Mouse (Mus musculus) urinary bladder, postnatal 4 days (tissue): ENCODE results near the gene Usp31.

Experiments used
- DNase-seq, 2 experiments: peaks; one replicate each; pipeline ENCODE4 v3.0.0; 2021 to 2022; ENCODE audit warnings: low spot score in 2 of 2

Gene Usp31

DNA sequence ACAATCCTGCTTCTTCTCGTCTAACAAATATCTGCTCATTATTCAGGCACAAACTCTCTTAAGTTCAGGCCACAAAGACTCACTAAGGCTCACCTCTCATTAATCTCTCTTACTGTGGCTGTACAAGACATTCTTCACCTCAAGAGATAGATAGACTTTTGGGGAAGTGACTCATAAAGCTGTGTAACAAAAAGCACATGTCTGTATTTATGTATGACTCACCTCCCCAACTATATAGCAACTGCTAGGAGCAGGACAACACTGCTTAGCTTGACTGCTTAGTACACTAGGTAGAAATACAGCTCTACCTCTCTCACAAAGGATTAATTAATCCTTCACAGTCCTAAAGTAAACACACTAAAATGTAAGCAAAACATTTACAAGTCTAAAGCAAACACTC lies 46.3 kb downstream of the Usp31 start:
- DNase-seq, result no peak

DNA sequence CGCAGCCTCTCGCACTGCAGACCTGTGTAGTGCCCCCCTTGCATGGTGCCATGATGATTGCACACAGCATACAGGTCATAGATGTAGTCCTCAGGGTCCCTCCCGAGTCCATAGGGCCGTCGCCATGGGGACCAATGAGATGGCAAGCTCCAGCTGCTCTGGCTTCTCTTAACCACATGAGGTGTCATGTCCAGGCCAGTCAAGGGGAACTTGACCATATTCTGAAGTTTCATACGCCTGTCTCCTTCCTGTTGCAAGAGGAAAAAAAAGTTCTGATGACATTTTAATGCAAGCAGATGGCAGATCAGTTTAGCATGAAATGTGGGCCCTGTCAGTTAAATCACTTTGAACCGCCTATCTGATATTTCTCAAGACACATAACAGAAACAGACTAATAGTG lies 48.2 kb downstream of the Usp31 start:
- no peak for DNase-seq

DNA sequence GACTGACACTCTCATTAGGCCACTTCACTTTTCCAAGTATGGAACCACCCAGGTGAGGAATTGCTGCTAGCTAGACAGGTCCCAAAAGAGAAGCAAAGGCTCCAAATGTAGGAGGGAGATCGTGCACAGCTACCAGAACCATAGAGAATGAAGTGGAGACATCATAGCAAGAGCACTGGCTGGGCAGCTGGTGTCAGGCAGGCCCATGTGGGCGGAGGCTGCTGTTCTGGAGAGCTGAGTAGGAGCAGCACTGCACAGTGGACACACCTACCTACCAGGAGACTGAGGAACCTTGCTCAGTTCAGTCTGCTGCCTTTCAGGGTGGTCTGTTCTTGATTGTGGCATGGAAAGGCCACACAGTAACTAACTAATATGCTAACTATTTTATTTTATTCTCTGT lies 52.4 kb downstream of the Usp31 start:
- no peak for DNase-seq

DNA sequence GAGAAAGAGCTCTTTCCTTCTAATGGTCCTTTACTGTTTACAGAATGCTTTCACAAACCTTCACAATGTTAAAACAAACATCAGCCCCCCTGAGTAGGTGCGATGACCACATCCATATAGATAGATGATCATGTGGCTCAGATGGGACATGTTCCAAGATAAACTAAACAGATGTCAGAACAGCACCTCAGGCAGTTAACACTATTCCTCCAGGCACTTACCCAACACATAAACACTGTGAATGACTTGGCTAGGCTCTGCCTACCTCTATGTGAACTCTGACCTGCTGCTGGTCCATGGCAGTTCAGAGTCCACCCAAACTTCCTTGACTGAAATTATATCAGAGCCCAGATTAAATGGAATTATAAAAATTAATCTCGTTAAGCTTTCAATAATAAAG lies 54.4 kb downstream of the Usp31 start:
- DNase-seq, result no peak

DNA sequence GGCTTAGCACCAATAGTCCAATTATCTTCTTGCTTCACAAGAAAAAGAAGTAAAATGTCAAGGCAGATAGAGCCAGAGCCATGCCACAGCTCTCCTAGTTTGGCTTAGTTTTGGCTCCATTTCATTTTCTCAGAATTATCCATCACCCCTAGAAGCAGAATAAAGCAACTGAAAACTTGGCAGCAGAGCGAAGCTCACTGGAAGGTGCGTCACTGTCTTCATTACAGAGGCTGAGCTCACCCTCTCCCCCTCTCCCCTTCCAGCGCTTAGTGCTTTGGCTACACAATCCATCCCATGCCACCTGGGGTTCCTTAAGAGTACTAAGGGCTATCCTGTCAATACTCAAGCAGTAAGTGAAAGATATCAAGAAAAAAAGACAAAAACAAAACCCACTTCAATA lies 56.3 kb downstream of the Usp31 start:
- DNase-seq, result no peak

DNA sequence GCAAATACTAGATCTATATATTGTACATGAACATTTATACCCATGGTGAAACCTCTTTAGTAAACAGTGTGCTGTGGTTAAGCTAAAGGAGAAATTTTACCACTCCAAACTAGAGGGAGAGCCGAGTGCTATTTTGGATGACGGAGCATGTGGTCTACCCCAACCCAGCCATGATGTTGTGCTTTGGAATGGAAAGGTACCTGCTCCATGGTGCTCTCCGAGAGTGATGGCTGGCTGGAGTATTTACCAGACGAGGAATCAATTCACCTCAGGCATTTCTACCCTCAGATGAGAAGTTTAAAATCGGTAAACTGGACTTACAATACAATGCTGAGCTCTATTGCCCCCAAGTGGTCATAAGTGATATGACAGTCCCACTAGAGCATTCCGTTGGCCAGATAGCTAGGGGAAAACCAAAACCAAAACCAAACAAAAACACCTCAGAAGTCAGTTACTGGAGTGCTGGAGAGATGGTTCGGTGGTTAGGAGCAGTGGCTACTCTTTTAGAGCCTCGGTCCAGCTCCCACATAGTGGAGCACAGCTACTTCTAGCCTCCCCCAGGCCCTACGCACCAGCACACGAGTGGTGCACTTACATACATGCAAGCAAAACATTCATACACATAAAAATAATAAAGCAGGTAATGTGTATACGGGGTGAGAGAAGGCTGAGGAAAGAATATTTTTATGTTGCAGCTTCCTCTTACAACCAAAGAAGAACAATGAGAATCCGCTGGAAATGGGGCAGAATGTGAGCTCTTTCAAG lies 65.9 kb downstream of the Usp31 start:
- no peak for DNase-seq

DNA sequence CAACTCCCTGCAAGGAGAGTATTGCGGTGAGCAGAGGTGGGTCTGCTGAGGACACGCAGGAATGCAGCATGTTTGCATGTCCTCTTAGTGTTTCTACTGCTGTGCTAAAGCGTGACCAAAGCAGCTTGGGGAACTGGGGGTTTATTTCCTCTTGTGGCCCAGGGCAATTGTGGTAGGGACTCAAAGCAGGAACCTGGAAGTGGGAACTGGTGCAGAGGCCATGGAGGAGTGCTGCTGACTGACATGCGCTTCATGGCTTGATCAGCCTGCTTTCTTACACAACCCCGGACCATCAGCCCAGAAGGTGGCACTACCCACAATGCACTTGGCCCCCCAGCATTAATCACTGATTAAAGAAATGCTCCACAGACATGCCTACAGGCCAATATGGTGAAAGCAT lies 70.3 kb downstream of the Usp31 start:
- no peak for DNase-seq

DNA sequence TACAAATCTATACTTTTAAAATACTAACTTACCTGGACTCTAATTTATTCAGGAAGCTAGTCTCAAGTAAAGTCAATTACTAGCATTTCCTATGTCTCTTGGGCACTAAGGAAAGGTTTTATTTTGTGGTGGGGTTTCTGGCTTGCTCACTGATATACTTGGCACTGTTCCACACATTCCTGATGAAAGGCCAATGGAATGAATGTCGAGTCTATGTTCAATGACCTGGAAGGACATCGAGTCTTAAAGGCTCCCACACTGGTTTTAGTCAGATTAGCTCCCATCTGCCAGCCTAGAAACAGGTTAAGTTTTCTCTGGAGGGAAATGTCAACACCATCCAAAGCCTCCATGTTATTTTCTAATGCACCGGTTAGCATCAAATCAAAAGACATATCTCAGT lies 72.8 kb downstream of the Usp31 start:
- DNase-seq, result no peak

DNA sequence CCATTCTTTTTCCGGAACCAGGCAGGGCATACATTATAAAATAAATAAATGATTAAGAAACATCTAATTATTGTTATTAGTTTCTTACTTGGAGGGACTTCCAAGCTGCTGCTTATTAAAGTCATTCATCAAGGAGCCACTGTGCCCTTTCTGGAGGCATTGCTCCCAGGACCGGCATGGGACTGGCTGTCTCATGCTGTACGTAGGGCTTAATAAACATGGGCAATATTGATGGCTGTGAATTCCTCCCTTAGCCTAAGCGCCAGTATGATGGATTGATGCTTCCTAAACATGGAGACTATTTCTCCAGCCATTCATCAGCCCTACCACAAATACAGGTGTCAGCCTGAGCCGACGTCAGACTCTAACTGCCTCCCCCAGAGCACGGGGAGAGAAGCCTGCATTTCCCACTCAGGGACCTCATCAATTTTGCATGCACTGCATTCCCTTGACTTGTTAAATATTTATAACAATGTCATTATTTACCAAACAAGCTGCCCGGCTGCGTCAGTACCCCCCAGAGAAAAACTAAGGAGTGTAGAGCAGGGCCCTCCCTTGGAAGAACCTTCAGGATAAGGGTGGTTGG lies 84.1 kb downstream of the Usp31 start:
- DNase-seq, result no peak

DNA sequence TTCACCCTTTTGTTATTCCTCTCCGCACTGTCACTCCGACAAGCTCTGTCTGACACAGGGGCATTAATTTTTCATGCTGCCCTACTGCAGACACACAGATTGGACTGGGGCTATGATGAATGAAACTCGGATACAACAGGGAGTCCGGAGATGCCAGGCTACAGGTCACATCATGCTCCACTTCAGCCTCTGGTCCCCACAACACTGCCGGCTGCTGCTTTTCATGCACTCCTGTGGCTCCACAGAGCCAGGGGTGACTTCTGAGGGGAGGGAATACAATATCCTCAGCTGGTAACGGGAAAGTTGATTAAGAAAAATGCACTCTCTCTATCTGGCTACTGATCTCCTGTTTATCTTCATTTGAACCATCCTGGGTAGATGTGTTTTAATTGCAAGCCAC lies 84.6 kb downstream of the Usp31 start:
- no peak for DNase-seq

DNA sequence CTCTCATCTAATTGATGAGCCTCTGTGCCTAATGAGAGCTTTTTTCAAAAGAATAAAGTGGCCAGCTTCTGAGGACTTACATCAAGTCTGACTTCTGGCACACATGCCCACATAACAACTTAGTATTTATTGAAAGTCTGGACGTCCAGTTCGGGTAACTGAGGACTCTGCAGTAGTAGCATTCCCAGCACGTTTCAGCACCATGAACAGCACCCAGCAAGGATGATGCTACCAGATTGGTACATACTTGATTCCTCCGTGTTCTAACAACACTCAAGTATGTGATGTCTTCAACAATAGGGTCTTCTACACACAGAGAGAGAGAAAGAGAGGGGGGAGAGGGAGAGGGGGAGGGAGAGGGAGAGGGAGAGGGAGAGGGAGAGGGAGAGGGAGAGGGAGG lies 105.4 kb downstream of the Usp31 start:
- no peak for DNase-seq

DNA sequence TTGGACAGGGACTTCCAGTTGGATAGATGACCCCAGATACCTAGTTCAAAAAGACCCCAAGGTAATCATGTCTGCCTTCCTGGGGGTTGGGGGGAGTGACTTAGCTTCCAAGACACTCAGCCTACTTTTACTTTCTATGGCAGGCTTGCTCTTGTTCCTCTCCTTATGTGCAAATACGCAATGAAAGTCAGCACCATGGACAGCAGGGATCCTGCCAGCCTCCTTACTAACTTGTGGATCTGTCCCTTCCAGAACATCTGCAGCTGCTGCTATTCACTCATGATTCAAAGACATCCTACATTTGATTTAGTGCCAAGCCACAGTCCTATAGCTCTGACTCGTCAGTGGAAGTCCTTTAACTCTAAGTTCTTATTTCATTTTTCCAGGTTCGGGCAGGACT lies 110.7 kb downstream of the Usp31 start:
- DNase-seq, result no peak

DNA sequence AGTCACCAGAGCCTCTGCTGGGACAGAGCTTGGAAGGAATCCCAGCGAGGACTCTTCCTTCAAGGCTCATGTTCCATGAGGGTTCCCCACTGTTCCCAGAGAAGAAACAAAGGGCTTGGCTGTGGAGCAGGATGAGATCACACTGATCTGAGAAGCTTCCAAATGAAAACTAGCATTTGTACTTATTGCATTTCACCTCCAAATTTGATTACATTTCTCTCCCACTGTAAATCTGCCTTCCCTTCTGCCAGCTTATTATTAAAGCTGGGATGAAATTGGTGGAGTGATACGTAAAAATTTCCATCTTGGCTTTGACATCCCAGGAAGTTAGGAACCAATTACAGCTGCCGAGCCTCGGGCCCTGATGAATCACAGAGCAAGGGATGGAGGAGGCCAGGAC lies 111.6 kb downstream of the Usp31 start:
- DNase-seq, result no peak

DNA sequence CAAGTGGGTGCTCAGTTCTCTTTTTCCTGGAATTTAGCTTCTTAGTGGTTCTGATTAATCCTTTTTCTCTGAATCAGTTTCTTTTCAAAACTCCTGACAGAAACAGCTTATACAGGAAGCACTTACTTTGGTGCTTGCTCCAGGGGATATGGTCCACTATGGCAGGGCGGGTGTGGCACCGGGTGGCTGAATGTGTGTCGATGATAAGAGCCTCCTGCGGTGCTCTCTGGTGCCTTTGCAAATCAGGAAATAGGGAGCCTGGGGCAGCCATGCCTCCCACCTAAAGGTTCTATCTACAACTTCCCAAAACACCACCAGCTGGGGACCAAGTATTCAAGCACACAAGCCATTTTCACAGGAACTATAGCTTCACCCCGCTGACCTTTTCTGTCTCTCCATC lies 112.0 kb downstream of the Usp31 start:
- no peak for DNase-seq

DNA sequence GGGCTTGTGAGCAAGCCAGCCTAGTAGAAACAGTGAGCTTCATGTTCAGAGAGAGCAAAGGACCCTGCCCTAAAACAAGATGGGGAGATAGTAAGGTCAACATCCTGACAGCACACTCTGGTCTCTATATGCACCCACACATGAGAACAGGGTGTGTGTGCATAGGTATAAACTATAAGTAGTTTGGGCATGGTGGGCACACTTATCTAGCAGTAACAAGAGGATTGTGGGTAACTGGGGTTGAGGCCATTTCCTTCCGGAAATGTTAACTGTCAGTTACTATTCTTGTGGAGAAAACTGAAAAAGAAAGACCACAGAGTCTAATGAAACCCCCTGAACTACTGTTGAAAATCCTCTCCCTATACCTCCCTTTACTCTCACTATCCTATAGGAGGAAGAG lies 112.4 kb downstream of the Usp31 start:
- no peak for DNase-seq
